Mouse (Mus musculus) small intestine, adult 10 weeks (tissue): ENCODE measurements around the gene Hoxb6. TPM values are rescaled to one million over a fixed set of nuclear protein-coding genes. Genes with fewer than 3 reads are reported as not detected.

Experiments used
- polyA plus RNA-seq: library from polyadenylated mRNA; stranded (reverse); fragments of 350-450 nt; fragmentation: Illumina TruSeq; extraction: RNeasy Lipid Tissue Mini Kit (QIAGEN cat#74804); gene quantifications from one replicate; pipeline ENCODE4 v1.2.3, GENCODE M21; 2014; ENCODE audit warnings: low replicate concordance

Hoxb6 gene
- 0.56 TPM for polyA plus RNA-seq

GRCm38 (mm10) chr11:96291681-96292564, at the start of gene Hoxb6:
TSS of gene Hoxb6 (plus strand) at chr11:96292476.

GRCm38 (mm10) chr11:96270996-96271540, 21.2 kb upstream of the Hoxb6 start, which contains the start of gene Hoxb9:
TSS of gene Hoxb9 (plus strand) at chr11:96271457.

GRCm38 (mm10) chr11:96281855-96282570, 10.3 kb upstream of the Hoxb6 start, which contains the start of gene Hoxb8:
TSS of gene Hoxb8 (plus strand) at chr11:96281905.

GRCm38 (mm10) chr11:96285771-96286738, 6.2 kb upstream of the Hoxb6 start, which contains the start of gene Hoxb7:
TSS of gene Hoxb7 (plus strand) at chr11:96286623.

GRCm38 (mm10) chr11:96303151-96304099, 11.1 kb downstream of the Hoxb6 start, which contains the start of gene Hoxb5:
TSS of gene Hoxb5 (plus strand) at chr11:96303336.

GRCm38 (mm10) chr11:96317608-96318367, 25.5 kb downstream of the Hoxb6 start, which contains the start of gene Hoxb4:
TSS of gene Hoxb4 (plus strand) at chr11:96318267.

GRCm38 (mm10) chr11:96323154-96323553, 30.9 kb downstream of the Hoxb6 start, which contains the start of gene Hoxb3:
TSS of gene Hoxb3 (plus strand) at chr11:96323326.

GRCm38 (mm10) chr11:96350341-96350624, 58.0 kb downstream of the Hoxb6 start, which contains the start of gene Hoxb2:
TSS of gene Hoxb2 (plus strand) at chr11:96350525.

Other genes with a start within 250 kb of the Hoxb6 start
- gene Ube2z, start 227.1 kb upstream of the Hoxb6 start, polyA plus RNA-seq: 16.7 TPM
- gene Atp5g1, start 216.8 kb upstream of the Hoxb6 start, polyA plus RNA-seq: 2.2 TPM
- gene Calcoco2, start 180.5 kb upstream of the Hoxb6 start, polyA plus RNA-seq: not detected
- not detected for gene Ttll6, start 158.7 kb upstream of the Hoxb6 start, polyA plus RNA-seq
- gene Hoxb13, start 98.2 kb upstream of the Hoxb6 start, polyA plus RNA-seq: not detected
- gene Hoxb9, start 21.0 kb upstream of the Hoxb6 start, polyA plus RNA-seq: not detected
- not detected for gene Hoxb8, start 10.6 kb upstream of the Hoxb6 start, polyA plus RNA-seq
- 1.3 TPM for gene Hoxb7, start 5.9 kb upstream of the Hoxb6 start, polyA plus RNA-seq
- gene Hoxb5, start 10.9 kb downstream of the Hoxb6 start, polyA plus RNA-seq: 0.82 TPM
- 3.3 TPM for gene Hoxb4, start 25.8 kb downstream of the Hoxb6 start, polyA plus RNA-seq
- 5.1 TPM for gene Hoxb3, start 30.9 kb downstream of the Hoxb6 start, polyA plus RNA-seq
- gene Hoxb2, start 58.0 kb downstream of the Hoxb6 start, polyA plus RNA-seq: 4.3 TPM
- gene Hoxb1, start 73.3 kb downstream of the Hoxb6 start, polyA plus RNA-seq: not detected
- gene Skap1, start 172.1 kb downstream of the Hoxb6 start, polyA plus RNA-seq: 2.2 TPM